Mouse (Mus musculus) stomach, embryonic 14.5 days (tissue): ENCODE results near the gene Mbtps1. TPM values are rescaled to one million over a fixed set of nuclear protein-coding genes. Genes with fewer than 3 reads are reported as not detected.

Experiments
- ATAC-seq: fragments of 200-750 bp; cut with Nextera tagmentation; 2 replicates; pipeline ENCODE4 v1.8.0; 2017; ENCODE audit warnings: low read depth, moderate TSS enrichment; ENCODE audit not compliant: insufficient number of reproducible peaks, insufficient read depth, low FRiP score
- H3K27ac ChIP-seq: fragments of 300-500 bp; sonication (generic); 2 replicates; pipeline ENCODE4 v1.5.1; 2014; ENCODE audit warnings: mild to moderate bottlenecking, low read length, moderate library complexity, mixed read lengths
- H3K27me3 ChIP-seq: fragments of 300-500 bp; sonication (generic); 2 replicates; pipeline ENCODE4 v1.6.1; 2014; ENCODE audit warnings: low read length, control low read depth, mixed read lengths; ENCODE audit not compliant: control insufficient read depth, insufficient read depth
- H3K36me3 ChIP-seq: fragments of 300-500 bp; sonication (generic); 2 replicates; pipeline ENCODE4 v1.6.1; 2014; ENCODE audit warnings: mild to moderate bottlenecking, control low read depth, low read length, moderate library complexity, mixed read lengths; ENCODE audit not compliant: control insufficient read depth, insufficient read depth
- H3K4me1 ChIP-seq: fragments of 300-500 bp; sonication (generic); 2 replicates; pipeline ENCODE4 v1.6.1; 2014; ENCODE audit warnings: low read length, control low read depth, mixed read lengths; ENCODE audit not compliant: control insufficient read depth, insufficient read depth
- H3K4me2 ChIP-seq: fragments of 300-500 bp; sonication (generic); replicated peaks from 2 replicates; pipeline ENCODE4 v1.6.1; 2014; ENCODE audit warnings: low read depth, low read length, control low read depth
- H3K4me3 ChIP-seq: fragments of 300-500 bp; sonication (generic); 2 replicates; pipeline ENCODE4 v1.5.1; 2014; ENCODE audit warnings: low read depth, low read length, control low read depth
- H3K9ac ChIP-seq: fragments of 300-500 bp; sonication (generic); replicated peaks from 2 replicates; pipeline ENCODE4 v1.6.1; 2014; ENCODE audit warnings: low read depth, mild to moderate bottlenecking, control low read depth, low read length, moderate library complexity, mixed read lengths
- H3K9me3 ChIP-seq: fragments of 300-500 bp; sonication (generic); 2 replicates; pipeline ENCODE4 v1.6.1; 2016; ENCODE audit warnings: low read depth, low read length, control low read depth; ENCODE audit not compliant: control insufficient read depth
- WGBS: fragments of 180-500 bp; shearing (Covaris S2); extraction: QIAGEN DNeasy Blood & Tissue Kit; methylation state at CpG from one replicate; pipeline ENCODE4 v1.1.7; 2014; 5-methylcytosine and 5-hydroxymethylcytosine counted together
- polyA plus RNA-seq: library from polyadenylated mRNA; unstranded; fragments of >200 nt; fragmentation: Nextera tagmentation; extraction: Ambion mirVana; gene quantifications from 2 replicates; pipeline ENCODE4 v1.2.1, GENCODE M21; 2014

The Mbtps1 gene
- polyA plus RNA-seq, 1 experiment from 2014 or later = 115 TPM

DNA sequence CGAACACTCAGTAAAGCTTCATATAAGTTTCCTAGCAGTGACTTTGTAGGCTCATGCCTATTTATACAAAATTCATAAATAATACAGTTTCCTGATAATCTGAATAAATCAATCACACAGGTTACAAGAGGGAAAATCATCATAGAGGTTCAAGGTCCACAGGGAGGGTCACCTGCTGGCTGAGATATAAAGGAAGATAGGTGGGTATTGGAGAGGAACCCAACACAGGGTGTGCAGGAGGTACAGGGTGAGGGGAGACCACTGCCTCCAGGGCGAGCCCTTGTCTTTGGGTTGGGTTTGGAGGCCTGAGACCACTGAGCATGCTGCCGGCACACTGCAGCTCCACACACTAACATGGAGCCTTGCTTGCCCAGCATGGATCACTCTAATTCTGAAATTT is 27.1 kb downstream of the Mbtps1 start:
- H3K27ac ChIP-seq = no peak overlapping the region
- 90% methylated on average over 3 of the region's 3 CpGs for WGBS
- no peak overlapping the region for H3K4me3 ChIP-seq
- H3K9ac ChIP-seq = no peak overlapping the region
- no peak for ATAC-seq
- H3K27me3 ChIP-seq = no peaks in the 10 kb centered on the region
- no peaks in the 10 kb centered on the region for H3K9me3 ChIP-seq
- H3K4me2 ChIP-seq = no peak overlapping the region
- H3K36me3 ChIP-seq = peaks cover 84% of the 10 kb centered on the region
- H3K4me1 ChIP-seq = no peaks in the 10 kb centered on the region

DNA sequence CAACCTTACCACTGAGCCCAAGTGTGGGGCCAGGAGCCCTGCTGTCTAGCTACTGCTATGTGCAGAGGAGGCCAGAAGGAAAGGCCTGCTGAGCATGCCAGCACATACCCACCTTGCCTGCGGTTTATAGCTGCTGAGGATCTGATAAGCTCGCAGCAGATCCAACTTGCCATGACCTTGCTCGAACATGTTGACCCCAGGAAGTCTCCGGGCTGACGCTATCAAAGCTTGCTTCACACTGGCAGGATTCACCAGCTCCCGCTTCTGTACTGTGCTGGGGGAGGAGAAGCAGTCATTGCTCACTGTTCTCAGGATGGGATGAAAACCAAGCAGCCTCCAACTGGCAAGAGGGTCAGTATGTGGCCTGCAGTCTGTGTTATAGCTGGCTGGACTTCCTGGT is 27.6 kb downstream of the Mbtps1 start:
- WGBS = 82% methylated on average over 6 of the region's 6 CpGs
- no peaks in the 10 kb centered on the region for H3K4me1 ChIP-seq
- no peak for ATAC-seq
- no peaks in the 10 kb centered on the region for H3K9me3 ChIP-seq
- no peak overlapping the region for H3K27ac ChIP-seq
- H3K9ac ChIP-seq = no peak overlapping the region
- H3K4me2 ChIP-seq = no peak overlapping the region
- H3K4me3 ChIP-seq = no peak overlapping the region
- H3K36me3 ChIP-seq = peaks cover 81% of the 10 kb centered on the region
- H3K27me3 ChIP-seq = no peaks in the 10 kb centered on the region

DNA sequence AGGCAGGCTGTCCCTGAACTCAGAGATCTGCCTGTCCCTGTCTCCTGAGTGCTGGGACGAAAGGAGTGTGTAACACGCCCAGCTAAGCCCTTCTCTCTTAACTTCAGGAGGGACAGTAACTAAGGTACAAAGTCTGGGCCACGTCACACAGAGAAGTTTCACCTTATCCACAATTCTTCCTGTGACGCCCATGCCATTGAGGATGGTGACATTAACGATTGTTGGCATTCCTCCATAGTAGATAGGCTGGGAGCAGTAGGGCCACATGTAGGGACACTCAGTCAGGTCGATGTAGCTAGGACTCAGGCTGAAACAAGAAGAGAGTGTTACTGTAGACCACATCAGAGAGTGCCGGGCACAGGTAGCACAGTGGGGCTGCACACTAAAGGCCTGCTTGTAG is 29.8 kb downstream of the Mbtps1 start:
- Histone ChIP-seq H3K27me3 (no peaks in the 10 kb centered on the region), H3K4me2 (no peak overlapping the region), H3K9ac (no peak overlapping the region), H3K4me3 (no peak overlapping the region), H3K27ac (no peak overlapping the region), H3K4me1 (no peaks in the 10 kb centered on the region), H3K36me3 (peaks cover 80% of the 10 kb centered on the region), H3K9me3 (no peaks in the 10 kb centered on the region)
- ATAC-seq = no peak
- 93% methylated on average over 7 of the region's 7 CpGs for WGBS

DNA sequence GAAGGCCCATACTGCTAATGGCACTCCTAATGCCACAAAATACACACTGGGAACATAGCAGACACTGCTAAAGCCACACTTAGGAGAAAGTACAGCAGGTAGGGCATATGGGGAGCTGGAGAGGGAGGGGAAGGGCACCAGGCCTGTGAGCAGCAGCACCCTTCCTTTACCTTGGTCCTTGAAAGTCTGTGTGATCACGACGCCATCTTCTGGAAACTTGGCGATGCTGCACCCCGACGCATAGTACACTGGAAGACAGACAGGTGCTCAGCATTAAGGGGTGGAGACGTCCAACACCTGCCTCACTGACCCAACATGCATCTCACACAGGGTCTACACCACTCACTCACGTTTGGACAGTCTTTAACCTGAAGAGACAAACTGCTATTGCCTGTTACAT is 38.4 kb downstream of the Mbtps1 start:
- no peak overlapping the region for H3K4me2 ChIP-seq
- H3K27me3 ChIP-seq = no peaks in the 10 kb centered on the region
- H3K4me1 ChIP-seq = no peaks in the 10 kb centered on the region
- no peaks in the 10 kb centered on the region for H3K9me3 ChIP-seq
- 74% methylated on average over 7 of the region's 7 CpGs for WGBS
- no peak for ATAC-seq
- no peak overlapping the region for H3K9ac ChIP-seq
- H3K36me3 ChIP-seq = peaks cover 92% of the 10 kb centered on the region
- H3K4me3 ChIP-seq = no peak overlapping the region
- no peak overlapping the region for H3K27ac ChIP-seq

DNA sequence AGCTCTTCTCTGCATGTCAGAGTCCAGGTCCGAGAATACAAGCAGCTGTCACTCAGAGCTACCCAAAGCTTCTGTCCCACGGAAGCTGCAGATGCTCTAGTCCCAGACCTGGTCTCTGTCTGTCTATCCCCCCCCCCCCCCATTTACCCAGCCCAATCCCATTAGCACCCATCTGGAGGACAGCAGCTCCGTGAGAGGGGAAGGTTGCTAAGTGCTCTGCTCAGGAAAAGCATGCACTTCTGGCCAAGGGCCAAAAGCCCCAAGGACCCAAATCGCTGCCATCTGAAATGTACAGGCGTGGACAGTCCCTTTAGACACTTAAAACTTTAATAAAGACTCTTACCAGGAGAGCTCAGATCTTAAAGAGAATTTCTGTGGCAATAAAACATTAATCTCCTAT is 41.9 kb downstream of the Mbtps1 start:
- Histone ChIP-seq H3K9ac (no peak overlapping the region), H3K36me3 (peaks cover 97% of the 10 kb centered on the region), H3K27me3 (no peaks in the 10 kb centered on the region), H3K9me3 (no peaks in the 10 kb centered on the region), H3K4me2 (no peak overlapping the region), H3K4me1 (no peaks in the 10 kb centered on the region), H3K4me3 (no peak overlapping the region), H3K27ac (no peak overlapping the region)
- 61% methylated on average over 5 of the region's 5 CpGs for WGBS
- no peak for ATAC-seq

DNA sequence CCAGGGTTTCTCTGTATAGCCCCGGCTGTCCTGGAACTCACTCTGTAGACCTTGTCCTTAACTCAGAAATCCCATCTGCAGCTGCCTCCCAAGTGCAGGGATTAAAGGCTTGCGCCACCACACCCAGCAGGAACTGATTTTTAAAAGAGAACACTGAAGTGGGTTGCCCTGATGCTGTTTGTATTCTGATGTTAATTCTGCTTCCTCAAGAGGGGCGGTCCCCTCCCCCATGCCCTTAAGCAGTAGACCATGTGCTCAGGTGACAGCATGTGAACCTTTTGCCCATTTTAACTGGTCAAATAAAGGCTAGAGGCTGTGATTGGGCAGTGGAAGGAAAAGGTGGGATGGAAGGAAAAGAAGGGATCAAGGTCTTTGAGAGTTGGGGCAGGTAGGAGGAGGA is 42.8 kb downstream of the Mbtps1 start:
- Histone ChIP-seq H3K4me1 (no peaks in the 10 kb centered on the region), H3K9me3 (no peaks in the 10 kb centered on the region), H3K27me3 (no peaks in the 10 kb centered on the region), H3K36me3 (peaks cover 89% of the 10 kb centered on the region), H3K9ac (no peak overlapping the region), H3K4me2 (no peak overlapping the region), H3K4me3 (no peak overlapping the region), H3K27ac (no peak overlapping the region)
- 71% methylated on average over 3 of the region's 3 CpGs for WGBS
- no peak for ATAC-seq

DNA sequence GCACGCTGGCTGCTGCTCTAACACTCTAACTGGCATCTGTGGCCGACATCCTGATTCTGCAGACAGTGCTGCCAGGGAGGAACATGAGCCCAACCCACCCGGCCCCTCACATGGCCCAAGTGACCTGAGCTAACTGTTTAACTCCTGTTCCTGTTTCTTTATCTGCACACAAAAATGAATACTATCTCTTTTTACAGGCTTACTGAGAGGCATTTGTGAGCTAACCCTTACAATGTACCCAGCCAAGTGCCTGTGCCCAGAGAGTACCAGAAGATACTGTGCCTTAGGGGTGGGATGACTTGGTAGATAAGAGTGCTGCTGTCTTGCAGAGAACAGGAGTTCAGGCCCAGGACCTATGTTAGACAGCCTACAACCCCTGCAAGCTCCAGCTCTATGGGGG is 43.6 kb downstream of the Mbtps1 start:
- no peaks in the 10 kb centered on the region for H3K4me1 ChIP-seq
- H3K27me3 ChIP-seq = no peaks in the 10 kb centered on the region
- 76% methylated on average over 3 of the region's 3 CpGs for WGBS
- H3K9ac ChIP-seq = no peak overlapping the region
- no peak overlapping the region for H3K4me2 ChIP-seq
- H3K27ac ChIP-seq = no peak overlapping the region
- no peaks in the 10 kb centered on the region for H3K9me3 ChIP-seq
- no peak overlapping the region for H3K4me3 ChIP-seq
- no peak for ATAC-seq
- peaks cover 89% of the 10 kb centered on the region for H3K36me3 ChIP-seq

DNA sequence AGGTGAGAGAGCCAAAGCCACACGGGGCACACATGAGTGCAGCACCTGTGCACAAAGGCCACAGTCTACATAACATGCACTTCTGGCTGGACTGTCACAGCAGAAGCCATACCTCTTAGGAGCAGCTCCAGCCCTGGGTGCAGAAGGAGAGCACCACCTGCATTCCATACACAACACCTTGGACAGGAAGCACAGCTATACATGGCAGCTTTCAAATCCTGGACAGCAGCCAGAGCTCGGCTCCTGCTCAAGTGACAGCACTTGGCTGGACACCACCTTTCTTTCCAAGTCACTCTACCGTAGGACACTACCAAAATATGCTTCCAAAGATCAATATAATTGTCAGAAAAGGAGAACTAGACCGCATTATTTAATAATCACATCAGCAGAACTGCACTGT is 45.1 kb downstream of the Mbtps1 start:
- Histone ChIP-seq H3K27me3 (no peaks in the 10 kb centered on the region), H3K9ac (no peak overlapping the region), H3K4me2 (no peak overlapping the region), H3K4me3 (no peak overlapping the region), H3K27ac (no peak overlapping the region), H3K36me3 (peaks cover 84% of the 10 kb centered on the region), H3K4me1 (no peaks in the 10 kb centered on the region), H3K9me3 (no peaks in the 10 kb centered on the region)
- no peak for ATAC-seq
- WGBS = 79% methylated on average over 4 of the region's 4 CpGs

DNA sequence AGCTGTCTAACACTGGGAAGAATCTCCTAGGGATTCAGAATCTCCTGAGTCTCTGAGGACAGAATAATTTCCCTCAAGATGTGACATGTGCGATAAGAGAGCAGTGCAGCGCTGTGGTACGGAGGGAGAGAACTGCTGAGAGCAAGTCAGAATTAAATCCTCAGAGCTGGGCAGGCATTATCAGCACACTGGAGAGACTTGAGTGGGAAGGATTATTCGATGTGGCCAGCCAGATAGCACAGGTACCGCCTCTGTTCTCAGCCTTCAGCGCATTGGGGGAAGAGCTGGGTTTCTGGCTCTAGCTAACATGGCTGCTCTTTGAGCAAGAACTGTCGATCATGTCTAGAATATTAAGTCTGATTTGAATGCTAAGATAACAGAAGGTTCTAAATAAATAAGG is 46.8 kb downstream of the Mbtps1 start:
- ATAC-seq = no peak
- WGBS = 91% methylated on average over 7 of the region's 7 CpGs
- Histone ChIP-seq H3K27me3 (no peaks in the 10 kb centered on the region), H3K36me3 (peaks cover 77% of the 10 kb centered on the region), H3K9me3 (no peaks in the 10 kb centered on the region), H3K9ac (no peak overlapping the region), H3K27ac (no peak overlapping the region), H3K4me1 (no peaks in the 10 kb centered on the region), H3K4me3 (no peak overlapping the region), H3K4me2 (no peak overlapping the region)
